Mouse (Mus musculus) ES-Bruce4 (cell line): ENCODE measurements at regions not wholly inside any gene's neighbourhood (a gene's known extent, or its start where the extent isn't known, plus 50 kb on each side); places are given as distances from the start of the nearest gene placed in this dataset.

ENCODE experiments used
- H3K27ac ChIP-seq: 2 replicates; pipeline ENCODE4 v1.5.1; 2012; ENCODE audit warnings: low read length, inconsistent platforms; ENCODE audit not compliant: insufficient read depth
- H3K27me3 ChIP-seq: 2 replicates; pipeline ENCODE4 v1.6.1; 2012; ENCODE audit warnings: mild to moderate bottlenecking, low read length, inconsistent platforms; ENCODE audit not compliant: control insufficient read depth, poor library complexity, insufficient read depth, severe bottlenecking
- H3K36me3 ChIP-seq: 2 replicates; pipeline ENCODE4 v1.6.1; 2012; ENCODE audit warnings: inconsistent platforms, mild to moderate bottlenecking, low read length, moderate library complexity; ENCODE audit not compliant: control insufficient read depth, poor library complexity, insufficient read depth, severe bottlenecking
- H3K4me1 ChIP-seq: one replicate; pipeline ENCODE4 v1.8.1; 2011; ENCODE audit warnings: low read length; ENCODE audit not compliant: control insufficient read depth, insufficient read depth
- H3K4me3 ChIP-seq: 2 replicates; pipeline ENCODE4 v1.5.1; 2011; ENCODE audit warnings: low read depth, mild to moderate bottlenecking, low read length
- H3K9ac ChIP-seq: 2 replicates; pipeline ENCODE4 v1.6.1; 2012; ENCODE audit warnings: low read depth, mild to moderate bottlenecking, inconsistent platforms; ENCODE audit not compliant: poor library complexity, severe bottlenecking
- H3K9me3 ChIP-seq: replicated peaks from 2 replicates; pipeline ENCODE4 v1.6.1; 2012; ENCODE audit warnings: mild to moderate bottlenecking, low read length, inconsistent platforms; ENCODE audit not compliant: control insufficient read depth, poor library complexity, insufficient read depth, severe bottlenecking
- CTCF ChIP-seq: IDR thresholded peaks from one replicate; pipeline ENCODE4 v1.8.1; 2011; ENCODE audit warnings: low read depth, low read length
- EP300 ChIP-seq: IDR thresholded peaks from 2 replicates; pipeline ENCODE4 v1.6.1; 2011; ENCODE audit warnings: low read depth, low read length; ENCODE audit not compliant: insufficient read depth
- POLR2A ChIP-seq: IDR thresholded peaks from one replicate; pipeline ENCODE4 v1.8.1; 2011; ENCODE audit warnings: low read length; ENCODE audit not compliant: insufficient read depth

DNA sequence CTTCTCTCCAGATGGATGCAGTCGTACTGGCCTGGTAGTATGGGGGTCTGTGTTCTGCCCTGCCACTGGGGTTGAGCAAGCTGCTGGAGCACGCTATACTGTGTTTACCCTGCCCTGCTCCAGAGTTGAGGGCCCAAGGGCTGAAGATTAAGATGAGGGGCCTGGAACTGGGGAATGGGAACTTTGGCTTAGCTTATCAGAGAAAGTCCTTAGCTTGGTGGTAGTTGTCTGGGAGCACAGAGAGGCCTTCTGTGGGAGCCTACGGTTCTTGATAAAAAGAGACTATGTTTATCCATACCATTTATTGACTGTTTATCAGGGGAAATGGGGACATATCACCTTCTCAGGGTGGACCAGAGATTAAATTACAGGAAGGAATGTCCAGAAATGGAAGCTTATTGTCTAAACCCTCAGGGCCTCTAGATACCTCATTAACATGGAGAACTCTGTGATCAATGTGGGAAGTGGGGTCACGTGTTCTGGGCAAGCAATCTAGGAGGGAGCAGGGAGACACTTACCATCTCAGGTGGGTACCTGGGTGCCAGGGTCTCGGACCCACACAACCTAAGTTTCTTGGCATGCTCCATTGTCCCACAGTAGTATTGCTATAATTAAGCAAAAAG lies 58.7 kb downstream of the Mycn start:
- Histone ChIP-seq H3K9ac (no peak overlapping the region), H3K4me3 (no peak overlapping the region), H3K4me1 (peaks cover 4% of the 10 kb centered on the region), H3K27ac (no peak overlapping the region), H3K9me3 (no peaks in the 10 kb centered on the region), H3K36me3 (no peaks in the 10 kb centered on the region), H3K27me3 (no peaks in the 10 kb centered on the region)
- TF ChIP-seq EP300, result no peak

DNA sequence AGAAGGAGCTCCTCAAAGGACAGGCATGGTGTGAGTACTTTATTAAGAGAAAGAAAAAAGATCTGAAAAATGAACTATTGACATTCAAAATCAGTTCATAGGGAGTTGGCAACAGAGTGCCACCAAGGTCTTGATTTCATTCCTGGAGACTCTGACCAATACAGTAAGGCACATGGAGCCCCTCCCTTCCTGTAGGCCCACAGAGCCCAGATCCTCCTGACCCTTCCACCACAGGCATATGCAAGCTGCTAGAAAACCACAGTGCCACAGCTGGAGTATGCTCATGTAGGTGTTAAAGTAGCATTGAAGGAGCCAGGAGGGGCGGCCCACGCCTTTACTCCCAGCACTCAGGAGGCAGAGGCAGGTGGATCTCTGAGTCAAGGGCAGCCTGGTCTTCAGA lies 63.7 kb downstream of the Mycn start:
- no peak overlapping the region for H3K27ac ChIP-seq
- no peak overlapping the region for H3K9ac ChIP-seq
- H3K27me3 ChIP-seq, result no peaks in the 10 kb centered on the region
- no peaks in the 10 kb centered on the region for H3K36me3 ChIP-seq
- peaks cover 8% of the 10 kb centered on the region for H3K4me1 ChIP-seq
- TF ChIP-seq CTCF (no peak), POLR2A (no peak), EP300 (no peak)
- H3K9me3 ChIP-seq, result no peaks in the 10 kb centered on the region
- no peak overlapping the region for H3K4me3 ChIP-seq

- H3K9ac ChIP-seq, result no peak overlapping the region
- no peak for TF ChIP-seq EP300
- no peak for TF ChIP-seq POLR2A
- TF ChIP-seq CTCF, result no peak
- no peaks in the 10 kb centered on the region for H3K27me3 ChIP-seq
- H3K4me3 ChIP-seq, result no peak overlapping the region
- H3K36me3 ChIP-seq, result no peaks in the 10 kb centered on the region
- H3K9me3 ChIP-seq, result no peaks in the 10 kb centered on the region
- H3K27ac ChIP-seq, result no peak overlapping the region
- H3K4me1 ChIP-seq, result peaks cover 8% of the 10 kb centered on the region
Observed at GRCm38 (mm10) chr12:12877539-12877938, 64.2 kb downstream of the Mycn start.

GRCm38 (mm10) chr12:12875976-12876745 lies 65.6 kb downstream of the Mycn start:
- H3K27ac ChIP-seq, result no peak overlapping the region
- TF ChIP-seq CTCF, result no peak
- TF ChIP-seq POLR2A, result no peak
- TF ChIP-seq EP300, result no peak
- no peaks in the 10 kb centered on the region for H3K36me3 ChIP-seq
- no peaks in the 10 kb centered on the region for H3K9me3 ChIP-seq
- H3K4me1 ChIP-seq, result peaks cover 16% of the 10 kb centered on the region
- H3K4me3 ChIP-seq, result no peak overlapping the region
- no peak overlapping the region for H3K9ac ChIP-seq
- H3K27me3 ChIP-seq, result no peaks in the 10 kb centered on the region

DNA sequence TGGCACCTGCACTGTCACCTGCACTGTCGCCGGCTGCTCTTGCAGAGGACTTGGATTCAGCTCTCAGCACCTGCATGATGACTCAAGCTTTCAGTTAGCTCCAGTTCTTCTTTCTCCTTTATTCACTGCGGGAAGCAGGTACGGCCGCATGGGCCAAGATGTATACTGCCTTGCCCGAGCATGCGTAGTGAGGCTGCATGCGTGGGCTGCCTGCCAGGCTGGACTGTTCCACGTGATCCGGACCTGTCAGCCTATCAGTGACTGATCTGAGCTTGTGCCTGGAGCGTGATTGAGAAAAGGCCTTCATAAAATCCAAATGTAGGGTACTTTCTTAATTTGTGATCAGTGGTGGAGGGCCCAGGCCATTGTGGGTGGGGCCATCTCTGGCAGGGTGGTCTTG lies 68.2 kb downstream of the Mycn start:
- H3K9me3 ChIP-seq, result no peaks in the 10 kb centered on the region
- H3K27me3 ChIP-seq, result no peaks in the 10 kb centered on the region
- H3K4me3 ChIP-seq, result peak overlapping the region; percentile 35; the same call in 1 of the 2 replicates
- H3K27ac ChIP-seq, result no peak overlapping the region
- TF ChIP-seq POLR2A, result no peak
- peak; percentile 62; the same call in 1 of the 2 replicates for TF ChIP-seq EP300
- H3K4me1 ChIP-seq, result peaks cover 18% of the 10 kb centered on the region
- H3K36me3 ChIP-seq, result no peaks in the 10 kb centered on the region
- H3K9ac ChIP-seq, result no peak overlapping the region

DNA sequence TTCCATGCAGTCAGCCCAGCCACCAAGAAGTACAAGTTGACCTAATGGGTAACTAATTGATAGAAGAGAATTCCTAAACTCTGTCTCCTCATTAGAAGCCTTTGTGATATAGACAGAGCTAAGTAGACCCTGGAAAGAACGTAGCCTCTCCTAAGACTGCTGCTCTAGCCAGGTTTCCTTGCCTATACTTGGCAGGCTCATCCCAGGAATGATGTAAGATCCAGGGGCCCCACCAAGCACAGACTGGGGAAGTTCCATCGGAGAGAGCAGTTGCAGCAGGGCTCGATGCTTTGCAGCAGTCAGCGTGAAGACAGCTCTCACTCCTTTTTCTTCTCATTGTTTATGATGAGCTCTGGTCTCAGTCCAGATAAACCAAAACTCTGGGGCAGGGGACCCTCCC lies 68.7 kb downstream of the Mycn start:
- H3K9me3 ChIP-seq, result no peaks in the 10 kb centered on the region
- H3K4me3 ChIP-seq, result peak overlapping the region; percentile 35; the same call in 1 of the 2 replicates
- no peak overlapping the region for H3K9ac ChIP-seq
- no peak overlapping the region for H3K27ac ChIP-seq
- peaks cover 15% of the 10 kb centered on the region for H3K4me1 ChIP-seq
- H3K36me3 ChIP-seq, result no peaks in the 10 kb centered on the region
- no peak for TF ChIP-seq EP300
- no peak for TF ChIP-seq CTCF
- H3K27me3 ChIP-seq, result no peaks in the 10 kb centered on the region
